Mouse (Mus musculus) lung, adult 2 months (tissue): ENCODE data around the gene Smarcad1. TPM values are rescaled to one million over a fixed set of nuclear protein-coding genes. Genes with fewer than 3 reads are reported as not detected.
A peak's percentile ranks its signal among the peaks of the same experiment; 100 is the strongest.

Experiments used
- DNase-seq: peaks from one replicate; pipeline ENCODE4 v3.0.0; 2022
- H3K4me1 ChIP-seq: fragments of 200-500 bp; 2 replicates; pipeline ENCODE4 v1.6.1; 2011; ENCODE audit warnings: low read length; ENCODE audit not compliant: control insufficient read depth, insufficient read depth
- H3K4me3 ChIP-seq: fragments of 200-500 bp; replicated peaks from 2 replicates; pipeline ENCODE3; 2011; ENCODE audit warnings: low read depth, mild to moderate bottlenecking, control low read depth, low read length; ENCODE audit errors: extremely low read depth
- CTCF ChIP-seq: fragments of 200-500 bp; IDR thresholded peaks from 2 replicates; pipeline ENCODE4 v1.5.1; 2011; ENCODE audit warnings: mild to moderate bottlenecking, low read length, control low read depth; ENCODE audit not compliant: insufficient read depth
- POLR2A ChIP-seq: fragments of 200-500 bp; IDR thresholded peaks from 2 replicates; pipeline ENCODE4 v1.6.1; 2011; ENCODE audit warnings: low read depth, mild to moderate bottlenecking, control low read depth, low read length, borderline replicate concordance; ENCODE audit errors: extremely low read depth
- WGBS: fragments of 180-500 bp; shearing (Covaris S2); methylation state at CpG from one replicate; pipeline ENCODE4 v1.1.7; 2018; 5-methylcytosine and 5-hydroxymethylcytosine counted together
- polyA plus RNA-seq: library from polyadenylated mRNA; depleted of rRNA; stranded (reverse); fragments of >200 nt; gene quantifications from 2 replicates; pipeline ENCODE4 v1.2.3, GENCODE M21; 2012

The Smarcad1 gene
- polyA plus RNA-seq, 1 experiment = 14.5 TPM

DNA sequence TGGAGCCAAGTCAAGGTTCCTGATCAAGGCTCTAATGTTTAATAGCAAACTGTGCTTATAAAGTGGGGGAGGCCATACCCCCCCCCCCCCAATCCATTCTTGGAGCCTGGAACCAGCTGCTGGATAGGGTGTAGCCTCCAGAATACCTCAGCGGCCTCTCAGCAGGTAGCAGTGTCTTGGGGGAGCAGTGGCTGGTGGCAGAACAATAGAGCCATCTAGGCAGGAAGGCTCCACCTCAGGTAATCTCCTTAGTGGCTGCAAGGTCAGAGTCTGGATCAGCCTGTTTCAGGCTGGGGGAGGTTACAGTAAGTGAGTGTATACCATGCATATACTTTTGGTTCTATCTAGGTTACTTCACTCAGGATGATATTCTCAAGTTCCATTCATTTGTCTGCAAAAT is 18.7 kb downstream of the Smarcad1 start:
- no peak for DNase-seq
- WGBS = 84% methylated on average over 1 of the region's 1 CpGs
- TF ChIP-seq CTCF = no peak
- TF ChIP-seq POLR2A = no peak
- H3K4me3 ChIP-seq = no peak overlapping the region
- H3K4me1 ChIP-seq = no peaks in the 10 kb centered on the region

DNA sequence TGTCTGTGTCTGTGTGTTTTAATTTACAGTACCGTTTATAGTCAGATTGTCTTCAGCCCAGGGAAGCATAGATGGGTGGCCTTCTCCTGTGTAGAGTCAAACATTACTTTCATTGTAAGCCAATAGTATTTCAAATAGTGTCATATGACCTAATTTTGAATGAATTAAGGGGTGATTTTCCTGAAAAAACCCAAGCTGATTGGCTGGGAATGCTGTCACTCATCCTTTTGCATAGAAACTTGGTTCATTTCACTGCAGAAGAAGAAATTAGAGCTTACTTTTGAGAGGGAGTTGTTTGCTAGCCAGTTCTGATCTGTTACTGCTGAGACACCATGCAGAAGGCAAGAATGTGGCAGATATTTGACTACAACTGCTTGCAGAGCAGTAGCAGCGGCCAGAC is 32.8 kb downstream of the Smarcad1 start:
- 76% methylated on average over 2 of the region's 2 CpGs for WGBS
- Histone ChIP-seq H3K4me1 (no peaks in the 10 kb centered on the region), H3K4me3 (no peak overlapping the region)
- no peak for DNase-seq
- TF ChIP-seq POLR2A (no peak), CTCF (no peak)

DNA sequence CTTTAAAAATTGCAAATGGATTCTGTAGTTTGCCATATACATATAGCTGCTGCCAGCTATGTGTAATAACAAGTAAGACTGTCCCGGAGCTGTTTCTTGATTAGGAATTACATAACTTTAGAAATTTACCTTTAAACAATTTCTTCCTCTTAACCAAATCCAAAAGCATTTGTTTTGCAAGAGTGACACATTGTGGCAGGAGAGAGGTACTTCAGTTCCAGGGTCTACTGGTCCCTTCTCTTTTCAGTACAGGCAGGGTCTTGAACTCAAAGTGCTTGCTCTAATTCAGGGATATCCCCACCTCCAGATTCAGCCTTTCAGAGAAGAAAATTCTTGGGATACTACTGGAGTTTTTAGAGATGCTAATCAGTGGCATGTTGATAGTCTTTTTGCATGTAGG is 36.8 kb downstream of the Smarcad1 start:
- no peak overlapping the region for H3K4me3 ChIP-seq
- no peaks in the 10 kb centered on the region for H3K4me1 ChIP-seq
- no peak for DNase-seq
- TF ChIP-seq CTCF = no peak
- no peak for TF ChIP-seq POLR2A
- WGBS = 69% methylated on average over 1 of the region's 1 CpGs

DNA sequence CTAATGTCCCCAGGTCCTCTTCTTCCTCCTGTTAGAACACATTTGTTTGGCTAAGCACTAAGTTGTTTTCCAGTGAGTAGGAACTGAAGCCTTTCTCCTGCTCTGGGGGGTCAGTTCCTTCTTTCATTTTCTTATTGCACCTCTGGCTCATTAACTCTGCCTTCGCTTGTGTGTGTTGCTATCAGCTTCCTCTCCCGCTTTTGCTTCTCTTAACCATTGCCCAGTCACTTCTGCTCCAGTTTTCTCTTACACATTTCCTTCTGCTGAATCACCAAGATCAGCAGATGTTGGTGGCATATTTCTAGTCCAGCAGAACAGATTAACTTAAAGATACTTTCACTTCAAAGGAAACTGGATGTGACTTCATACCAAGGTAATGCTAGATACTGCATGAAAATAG is 72.5 kb downstream of the Smarcad1 start:
- no peak for DNase-seq
- 79% methylated on average over 2 of the region's 2 CpGs for WGBS
- Histone ChIP-seq H3K4me3 (no peak overlapping the region), H3K4me1 (no peaks in the 10 kb centered on the region)
- no peak for TF ChIP-seq POLR2A
- TF ChIP-seq CTCF = no peak

DNA sequence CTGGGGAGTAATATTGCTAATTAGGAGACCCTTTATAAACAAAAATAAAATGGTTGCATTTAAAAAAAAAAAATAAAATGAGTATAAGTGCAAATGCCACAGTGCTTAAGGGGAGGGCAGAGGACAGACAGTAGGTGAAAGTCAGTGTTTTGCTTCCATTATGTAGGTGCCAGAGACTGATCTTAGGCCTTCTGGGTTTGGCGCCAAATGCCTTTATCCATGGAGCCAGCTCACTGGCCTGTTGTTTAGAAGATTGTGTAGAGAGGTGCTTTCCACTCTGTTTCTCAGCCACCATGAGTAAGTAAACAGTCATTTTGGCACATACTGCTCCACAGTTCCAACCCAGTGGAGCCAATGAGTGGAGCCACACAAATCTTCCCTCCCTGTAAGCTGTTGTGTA is 75.2 kb downstream of the Smarcad1 start:
- WGBS = 88% methylated on average over 1 of the region's 1 CpGs
- Histone ChIP-seq H3K4me1 (no peaks in the 10 kb centered on the region), H3K4me3 (no peak overlapping the region)
- DNase-seq = no peak
- TF ChIP-seq POLR2A (no peak), CTCF (no peak)

DNA sequence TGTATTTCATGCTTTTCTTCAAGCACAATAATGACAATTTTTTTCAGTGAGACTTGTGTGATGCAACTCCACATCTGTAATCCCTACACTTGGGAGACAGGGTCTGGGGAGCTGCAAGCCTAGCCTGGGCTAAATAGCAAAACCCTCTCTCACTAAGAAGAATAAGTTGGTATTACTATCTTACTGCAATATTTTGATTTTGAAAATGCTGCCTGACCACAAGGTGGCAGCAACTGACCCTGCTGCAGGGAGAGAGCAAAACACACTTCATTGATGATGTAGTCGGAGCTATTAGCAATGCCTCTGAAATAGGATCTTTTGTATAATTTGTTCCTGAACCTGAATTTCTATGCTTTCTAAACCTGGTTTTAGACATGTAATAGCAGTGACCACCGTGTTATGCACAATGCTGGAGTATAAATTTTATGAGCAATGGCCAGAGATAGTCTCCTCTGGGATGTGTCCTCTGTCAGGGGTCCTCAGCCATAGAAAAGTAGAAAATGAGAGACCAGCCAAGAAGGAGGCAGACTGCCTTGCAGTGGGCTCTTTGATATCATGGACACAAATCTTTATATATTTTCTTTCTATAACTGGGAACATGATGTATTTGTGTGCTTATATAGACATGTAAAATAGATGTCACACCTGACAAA is 83.8 kb downstream of the Smarcad1 start:
- DNase-seq = peak; percentile 33
- WGBS = 16% methylated on average over 2 of the region's 2 CpGs
- peak; percentile 79 for TF ChIP-seq CTCF
- TF ChIP-seq POLR2A = no peak
- H3K4me1 ChIP-seq = no peaks in the 10 kb centered on the region
- no peak overlapping the region for H3K4me3 ChIP-seq

DNA sequence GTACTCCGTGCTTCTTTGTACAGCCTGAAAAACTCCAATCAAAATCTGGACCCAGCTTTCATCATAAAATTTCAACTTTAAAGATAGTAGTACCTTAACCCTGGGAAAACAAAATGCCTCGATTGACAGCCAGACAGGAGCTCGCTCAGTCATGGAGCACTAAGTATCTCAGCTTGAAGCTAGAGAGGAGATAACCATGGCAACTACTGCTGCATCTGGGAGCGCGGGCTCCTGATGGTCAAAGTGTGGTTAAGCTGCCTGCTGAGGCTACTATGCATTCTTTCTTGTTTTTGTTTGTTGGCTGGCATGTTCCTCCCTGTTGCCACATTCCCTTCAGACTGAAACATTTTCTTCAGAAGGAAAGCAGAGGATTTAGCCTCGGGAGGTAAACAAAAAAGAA is 90.0 kb downstream of the Smarcad1 start:
- DNase-seq = no peak
- TF ChIP-seq CTCF (no peak), POLR2A (no peak)
- Histone ChIP-seq H3K4me3 (no peak overlapping the region), H3K4me1 (no peaks in the 10 kb centered on the region)
- WGBS = 67% methylated on average over 6 of the region's 6 CpGs

DNA sequence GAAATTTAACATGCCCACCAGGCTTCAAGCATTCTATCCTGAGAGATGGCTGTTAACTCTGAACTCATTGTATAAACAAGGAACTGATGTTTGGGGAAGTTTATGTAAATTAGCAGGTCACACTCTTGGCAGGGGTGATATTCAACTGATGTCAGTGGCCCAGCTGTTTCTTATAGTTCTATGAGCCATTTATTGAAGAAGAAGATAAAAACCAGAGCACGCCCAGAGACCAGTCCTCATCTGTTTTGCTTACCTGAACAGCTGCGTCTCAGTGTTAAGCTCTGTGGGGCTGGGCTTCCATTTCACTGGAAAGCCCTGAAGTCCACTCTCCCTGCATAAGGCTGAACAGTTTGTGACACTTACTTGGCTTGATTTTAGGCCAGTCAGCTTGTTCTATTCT is 95.4 kb downstream of the Smarcad1 start:
- TF ChIP-seq POLR2A (no peak), CTCF (no peak)
- H3K4me3 ChIP-seq = no peak overlapping the region
- WGBS = 39% methylated on average over 2 of the region's 2 CpGs
- H3K4me1 ChIP-seq = no peaks in the 10 kb centered on the region
- DNase-seq = no peak

DNA sequence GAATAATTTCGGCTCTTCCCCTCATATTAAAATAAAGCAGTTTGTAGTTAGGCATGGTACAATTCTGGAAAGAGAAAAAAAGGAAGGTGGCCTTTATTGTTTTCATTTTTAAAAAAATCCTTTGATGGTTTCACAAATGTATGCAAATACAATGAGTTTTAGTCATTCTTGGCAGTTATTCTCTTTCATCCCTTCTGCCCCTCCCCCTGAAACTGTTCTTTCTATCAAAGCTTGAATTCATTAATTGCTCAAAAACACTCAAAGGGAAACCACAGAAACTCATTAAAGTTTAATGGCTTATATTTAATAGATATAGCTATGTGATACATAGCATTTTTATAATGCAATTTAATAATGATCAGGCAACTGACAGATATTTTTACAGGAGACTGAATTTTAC is 95.9 kb downstream of the Smarcad1 start:
- no peak for DNase-seq
- no peaks in the 10 kb centered on the region for H3K4me1 ChIP-seq
- no peak for TF ChIP-seq CTCF
- TF ChIP-seq POLR2A = no peak
- 71% methylated on average over 1 of the region's 1 CpGs for WGBS
- no peak overlapping the region for H3K4me3 ChIP-seq

DNA sequence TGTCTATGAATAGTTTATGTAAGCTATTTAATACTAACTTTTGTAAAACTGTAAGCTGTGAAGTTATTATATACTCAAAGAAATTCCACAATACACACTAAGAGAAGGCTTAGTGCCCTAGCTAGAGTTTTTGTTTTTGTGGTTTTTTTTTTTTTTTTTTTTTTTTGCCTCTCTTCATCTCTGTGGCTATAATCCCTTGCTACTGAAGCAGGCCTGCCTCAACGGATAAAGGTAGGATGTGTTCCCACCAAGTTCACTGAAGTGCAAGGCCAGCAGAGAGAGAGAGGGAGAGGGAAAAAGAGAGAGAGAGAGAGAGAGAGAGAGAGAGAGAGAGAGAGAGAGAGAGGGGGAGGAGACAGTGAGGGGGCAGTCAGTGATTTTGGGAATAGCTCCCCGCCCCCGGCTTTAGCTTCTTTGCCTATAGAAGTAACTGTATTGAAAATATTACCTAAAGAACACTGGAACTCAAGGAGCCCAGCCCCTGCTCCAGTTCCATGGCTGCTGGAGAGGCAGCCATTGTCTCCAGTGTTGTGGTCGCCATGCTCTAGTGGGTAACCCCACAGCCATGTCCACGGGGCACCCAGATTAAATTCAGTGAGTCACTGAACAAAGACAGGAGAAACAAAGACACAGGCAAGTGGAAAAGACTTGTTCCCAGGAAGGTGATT is 97.8 kb downstream of the Smarcad1 start:
- Histone ChIP-seq H3K4me1 (peaks cover 3% of the 10 kb centered on the region; the same call in 1 of the 2 replicates), H3K4me3 (no peak overlapping the region)
- no peak for DNase-seq
- 72% methylated on average over 5 of the region's 5 CpGs for WGBS
- TF ChIP-seq CTCF = no peak
- TF ChIP-seq POLR2A = no peak

DNA sequence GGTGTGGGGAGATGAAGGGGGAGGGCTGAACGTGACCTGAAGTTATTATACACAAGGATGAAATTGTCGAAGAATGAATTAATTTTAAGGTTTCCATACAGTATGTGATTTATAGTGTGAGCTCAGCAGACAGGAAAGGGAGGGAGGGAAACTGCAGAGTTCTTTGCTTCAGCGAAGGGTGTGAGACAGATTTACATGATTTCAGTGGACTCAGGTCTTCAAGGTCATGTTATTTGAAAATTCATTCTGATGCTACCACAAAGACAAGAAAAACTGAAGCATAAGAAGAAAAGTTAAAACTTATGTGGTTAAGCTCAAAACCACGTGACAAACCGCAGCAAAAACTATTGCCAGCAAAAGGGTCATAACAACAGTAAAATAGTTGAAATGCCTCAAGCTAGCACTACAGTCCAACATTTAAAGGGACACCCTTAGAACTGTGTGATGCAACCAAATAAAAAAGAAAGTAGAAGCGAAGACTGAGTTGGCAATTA is 98.4 kb downstream of the Smarcad1 start:
- 49% methylated on average over 6 of the region's 6 CpGs for WGBS
- no peak for TF ChIP-seq POLR2A
- no peak for TF ChIP-seq CTCF
- DNase-seq = no peak
- Histone ChIP-seq H3K4me1 (peaks cover 3% of the 10 kb centered on the region; the same call in 1 of the 2 replicates), H3K4me3 (no peak overlapping the region)
